Mouse (Mus musculus) midbrain, embryonic 13.5 days (tissue): ENCODE data around the gene Olfr1303. TPM values are rescaled to one million over a fixed set of nuclear protein-coding genes. Genes with fewer than 3 reads are reported as not detected.

Source experiments
- ATAC-seq: fragments of 200-750 bp; cut with Nextera tagmentation; 2 replicates; pipeline ENCODE4 v1.8.0; 2017; ENCODE audit warnings: mild to moderate bottlenecking, moderate TSS enrichment, moderate library complexity
- H3K27ac ChIP-seq: fragments of 300-500 bp; sonication (generic); 2 replicates; pipeline ENCODE4 v1.5.1; 2015; ENCODE audit warnings: inconsistent platforms, mild to moderate bottlenecking, moderate library complexity
- H3K27me3 ChIP-seq: fragments of 300-500 bp; sonication (generic); 2 replicates; pipeline ENCODE4 v1.6.1; 2015; ENCODE audit warnings: mild to moderate bottlenecking, inconsistent platforms
- H3K36me3 ChIP-seq: fragments of 300-500 bp; sonication (generic); 2 replicates; pipeline ENCODE4 v1.6.1; 2015; ENCODE audit warnings: mild to moderate bottlenecking, inconsistent platforms
- H3K4me1 ChIP-seq: fragments of 300-500 bp; sonication (generic); replicated peaks from 2 replicates; pipeline ENCODE4 v1.6.1; 2015; ENCODE audit warnings: inconsistent platforms
- H3K4me2 ChIP-seq: fragments of 300-500 bp; sonication (generic); replicated peaks from 2 replicates; pipeline ENCODE4 v1.6.1; 2015; ENCODE audit warnings: moderate library complexity, mild to moderate bottlenecking, inconsistent platforms
- H3K4me3 ChIP-seq: fragments of 300-500 bp; sonication (generic); replicated peaks from 2 replicates; pipeline ENCODE4 v1.5.1; 2015; ENCODE audit warnings: mild to moderate bottlenecking, inconsistent platforms
- H3K9ac ChIP-seq: fragments of 300-500 bp; sonication (generic); replicated peaks from 2 replicates; pipeline ENCODE4 v1.6.1; 2015; ENCODE audit warnings: mild to moderate bottlenecking, inconsistent platforms
- H3K9me3 ChIP-seq: fragments of 300-500 bp; sonication (generic); 2 replicates; pipeline ENCODE4 v1.6.1; 2016; ENCODE audit warnings: mild to moderate bottlenecking, inconsistent platforms
- WGBS: fragments of 180-500 bp; shearing (Covaris S2); methylation state at CpG from one replicate; pipeline ENCODE4 v1.1.7; 2015; 5-methylcytosine and 5-hydroxymethylcytosine counted together
- polyA plus RNA-seq: library from polyadenylated mRNA; unstranded; fragments of >200 nt; fragmentation: Nextera tagmentation; extraction: Ambion mirVana; gene quantifications from 2 replicates; pipeline ENCODE4 v1.2.1, GENCODE M21; 2015

Gene Olfr1303
- polyA plus RNA-seq = not detected in 2 replicates

- no peak within 1 kb of the TSS for H3K9ac ChIP-seq
- no peaks in the 10 kb centered on the region for H3K9me3 ChIP-seq
- no peaks in the 10 kb centered on the region for H3K36me3 ChIP-seq
- WGBS = 86% methylated on average over 2 of the region's 2 CpGs
- no peak within 1 kb of the TSS for H3K27ac ChIP-seq
- no peaks in the 10 kb centered on the region for H3K27me3 ChIP-seq
- no peak for ATAC-seq
- no peaks in the 10 kb centered on the region for H3K4me1 ChIP-seq
- no peak within 1 kb of the TSS for H3K4me3 ChIP-seq
- H3K4me2 ChIP-seq = no peak within 1 kb of the TSS
These were observed at the start of gene Olfr1303 for GRCm38 (mm10) chr2:111820240-111820639. TSS of gene Olfr1303 (minus strand) at chr2:111820340.

DNA sequence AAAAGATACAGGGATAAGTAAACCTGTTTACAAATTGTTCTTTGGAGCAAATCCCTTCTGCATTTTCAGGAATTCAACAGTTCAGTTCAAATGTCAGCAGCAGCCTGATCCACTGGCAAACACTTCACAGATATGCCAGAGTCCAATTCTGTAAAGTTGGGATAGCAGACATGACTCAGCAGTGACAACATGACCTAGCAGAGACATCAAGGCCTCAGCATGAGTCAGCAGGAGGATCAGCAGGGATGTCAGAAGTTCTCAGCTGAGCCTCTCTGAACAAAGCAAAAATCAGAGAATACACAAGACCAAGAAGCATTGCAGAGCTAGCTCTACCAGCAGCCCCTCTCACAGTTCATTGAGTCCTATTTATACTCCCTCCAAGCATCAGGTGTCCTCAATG lies 7.2 kb downstream of the Olfr1303 start:
- Histone ChIP-seq H3K4me3 (no peak overlapping the region), H3K4me2 (no peak overlapping the region), H3K27me3 (no peaks in the 10 kb centered on the region), H3K9ac (no peak overlapping the region), H3K4me1 (no peaks in the 10 kb centered on the region), H3K36me3 (no peaks in the 10 kb centered on the region), H3K9me3 (no peaks in the 10 kb centered on the region), H3K27ac (no peak overlapping the region)
- no peak for ATAC-seq

DNA sequence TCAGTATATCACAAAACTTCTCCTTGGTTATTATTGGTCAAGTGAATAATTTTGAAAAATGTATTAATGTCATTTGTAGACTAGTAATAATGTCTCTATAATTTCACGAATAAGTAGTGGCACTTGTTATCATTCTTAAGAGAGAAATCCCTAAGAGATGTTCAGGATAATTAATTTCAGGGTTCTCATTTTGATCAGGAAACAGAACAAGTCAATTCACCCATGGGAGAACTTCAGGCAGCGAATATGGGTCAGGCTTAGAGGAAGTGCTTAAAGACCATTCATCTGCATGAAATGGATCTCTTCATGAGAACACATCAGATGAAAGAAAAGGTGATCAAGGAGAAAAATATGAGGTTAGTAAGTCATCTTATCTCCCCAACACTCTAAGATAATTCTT lies 43.0 kb downstream of the Olfr1303 start, which contains the start of gene Olfr1302:
TSS of gene Olfr1302 (plus strand) at position 301 of the 400 bp plus-strand sequence.
- Histone ChIP-seq H3K9ac (no peak within 1 kb of the TSS), H3K36me3 (no peaks in the 10 kb centered on the region), H3K27me3 (no peaks in the 10 kb centered on the region), H3K9me3 (no peaks in the 10 kb centered on the region), H3K4me2 (no peak within 1 kb of the TSS), H3K27ac (no peak within 1 kb of the TSS), H3K4me3 (no peak within 1 kb of the TSS), H3K4me1 (no peaks in the 10 kb centered on the region)
- no peak for ATAC-seq
- 83% methylated on average over 2 of the region's 2 CpGs for WGBS

Other genes with a start within 250 kb of the Olfr1303 start
- gene Olfr1297, start 193.8 kb downstream of the Olfr1303 start, polyA plus RNA-seq = not detected in 2 replicates
- gene Olfr1298, start 171.1 kb downstream of the Olfr1303 start, polyA plus RNA-seq = not detected in 2 replicates
- gene Olfr1299, start 158.9 kb downstream of the Olfr1303 start, polyA plus RNA-seq = not detected in 2 replicates
- gene Olfr1301, start 69.3 kb downstream of the Olfr1303 start, polyA plus RNA-seq = not detected in 2 replicates
- not detected in 2 replicates for gene Olfr1302, start 42.9 kb downstream of the Olfr1303 start, polyA plus RNA-seq
- not detected in 2 replicates for gene Olfr1305, start 56.8 kb upstream of the Olfr1303 start, polyA plus RNA-seq
- gene Olfr1306, start 95.9 kb upstream of the Olfr1303 start, polyA plus RNA-seq = not detected in 2 replicates
- gene Olfr1307, start 129.1 kb upstream of the Olfr1303 start, polyA plus RNA-seq = 0.01 TPM in 1 of 2 replicates, not detected in the other
- gene Olfr1308, start 144.6 kb upstream of the Olfr1303 start, polyA plus RNA-seq = not detected in 2 replicates
- not detected in 2 replicates for gene Olfr1309, start 169.9 kb upstream of the Olfr1303 start, polyA plus RNA-seq
- gene Olfr1310, start 192.4 kb upstream of the Olfr1303 start, polyA plus RNA-seq = not detected in 2 replicates
- not detected in 2 replicates for gene Olfr1311, start 204.1 kb upstream of the Olfr1303 start, polyA plus RNA-seq
- gene Olfr1312, start 229.9 kb upstream of the Olfr1303 start, polyA plus RNA-seq = not detected in 2 replicates